Mouse (Mus musculus) stomach, postnatal 0 days (tissue): ENCODE results near the gene Slc39a3.

Experiments
- CTCF ChIP-seq: IDR thresholded peaks from 2 replicates; pipeline ENCODE4 v1.5.1; 2016; ENCODE audit warnings: antibody characterized with exemption, low read depth, mild to moderate bottlenecking, moderate library complexity
- EP300 ChIP-seq: optimal IDR thresholded peaks from 2 replicates; pipeline ENCODE3; 2016; ENCODE audit warnings: antibody characterized with exemption

DNA sequence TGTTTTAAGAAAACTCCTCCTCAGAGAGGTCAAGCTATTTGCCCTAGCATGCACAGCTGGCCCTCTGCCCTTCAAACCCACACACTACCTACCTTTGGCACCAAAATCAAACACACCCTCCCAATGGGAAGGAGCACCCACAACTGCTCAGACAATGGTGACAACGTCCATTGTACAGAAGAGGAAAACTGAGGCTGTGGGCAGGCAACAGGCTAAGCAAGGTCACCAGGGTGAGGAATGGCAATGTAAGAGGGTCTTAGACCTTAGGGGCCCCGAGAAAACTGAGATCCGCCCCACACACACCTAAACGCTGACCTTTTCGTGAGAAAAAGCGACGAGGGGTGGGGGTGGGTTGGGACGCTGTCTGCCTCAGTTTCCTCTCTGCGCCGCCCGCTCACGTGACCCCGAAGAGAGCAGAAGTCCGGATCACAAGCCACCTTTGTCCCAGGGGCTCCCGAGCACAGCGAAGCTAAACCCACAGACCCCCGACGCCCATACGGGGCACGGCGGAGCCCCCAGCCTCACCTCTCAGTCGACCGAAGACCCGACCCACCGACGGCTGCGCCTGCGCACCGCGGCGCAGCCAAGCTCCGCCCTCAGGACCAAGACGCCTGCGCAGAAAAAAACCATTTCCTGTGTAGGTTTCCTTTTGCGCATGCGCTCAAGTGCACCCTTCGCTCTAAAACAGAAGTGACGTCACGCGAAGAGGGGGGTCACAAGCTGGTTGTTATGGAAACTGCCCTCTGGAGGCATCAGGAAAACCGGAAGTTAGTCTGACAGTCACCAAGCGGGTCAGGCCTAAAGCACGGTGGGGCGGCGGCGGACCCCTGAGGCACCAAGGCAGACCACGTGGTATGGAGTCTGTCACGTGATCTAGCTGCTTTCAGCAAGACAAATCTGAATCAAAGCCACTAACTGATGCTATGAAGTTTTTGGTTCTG, 22.6 kb upstream of the Slc39a3 start, which contains the start of gene Sgta:
- TF ChIP-seq CTCF (no peak), EP300 (no peak)
